Mouse (Mus musculus) kidney, adult 2 months (tissue): ENCODE data around the gene Mycbpap. TPM values are rescaled to one million over a fixed set of nuclear protein-coding genes. Genes with fewer than 3 reads are reported as not detected.

Experiments
- DNase-seq: peaks from one replicate; pipeline ENCODE4 v3.0.0; 2021
- H3K27ac ChIP-seq: fragments of 200-500 bp; 2 replicates; pipeline ENCODE4 v1.5.1; 2012; ENCODE audit warnings: low read depth, low read length, control low read depth, inconsistent platforms; ENCODE audit not compliant: insufficient read depth
- H3K27me3 ChIP-seq: fragments of 200-500 bp; replicated peaks from 2 replicates; pipeline ENCODE4 v1.6.1; 2012; ENCODE audit warnings: mild to moderate bottlenecking, moderate library complexity, low read length, inconsistent platforms; ENCODE audit not compliant: control insufficient read depth, insufficient read depth
- H3K36me3 ChIP-seq: fragments of 200-500 bp; 2 replicates; pipeline ENCODE4 v1.6.1; 2012; ENCODE audit warnings: mild to moderate bottlenecking, moderate library complexity, low read length, inconsistent platforms; ENCODE audit not compliant: control insufficient read depth, insufficient read depth
- H3K4me1 ChIP-seq: fragments of 200-500 bp; 2 replicates; pipeline ENCODE4 v1.6.1; 2011; ENCODE audit warnings: low read length; ENCODE audit not compliant: control insufficient read depth, insufficient read depth
- H3K4me3 ChIP-seq: fragments of 200-500 bp; 2 replicates; pipeline ENCODE4 v1.5.1; 2011; ENCODE audit warnings: mild to moderate bottlenecking, low read depth, low read length, control low read depth; ENCODE audit not compliant: insufficient read depth
- CTCF ChIP-seq: fragments of 200-500 bp; conservative IDR thresholded peaks from 2 replicates; pipeline ENCODE4 v1.5.1; 2011; ENCODE audit warnings: low read depth, mild to moderate bottlenecking, control low read depth, low read length, moderate library complexity, mixed read lengths; ENCODE audit not compliant: insufficient read depth, insufficient read length
- POLR2A ChIP-seq: fragments of 200-500 bp; IDR thresholded peaks from one replicate; pipeline ENCODE4 v1.6.1; 2011; ENCODE audit warnings: low read depth, low read length, control low read depth
- WGBS: fragments of 180-500 bp; shearing (Covaris S2); methylation state at CpG from one replicate; pipeline ENCODE4 v1.1.7; 2018; 5-methylcytosine and 5-hydroxymethylcytosine counted together
- polyA plus RNA-seq: library from polyadenylated mRNA; depleted of rRNA; stranded (reverse); fragments of >200 nt; gene quantifications from 2 replicates; pipeline ENCODE4 v1.2.3, GENCODE M21; 2012

The Mycbpap gene
- polyA plus RNA-seq, 1 experiment = 5.0 TPM

- TF ChIP-seq CTCF (no peak), POLR2A (no peak)
- 93% methylated on average over 6 of the region's 6 CpGs for WGBS
- Histone ChIP-seq H3K4me3 (no peak overlapping the region), H3K36me3 (no peaks in the 10 kb centered on the region), H3K27me3 (no peaks in the 10 kb centered on the region), H3K27ac (no peak overlapping the region), H3K4me1 (no peaks in the 10 kb centered on the region)
- DNase-seq = no peak
Measured at GRCm38 (mm10) chr11:94547271-94547670, 25.7 kb upstream of the Mycbpap start.

- Histone ChIP-seq H3K36me3 (no peaks in the 10 kb centered on the region), H3K4me3 (no peak overlapping the region), H3K4me1 (no peaks in the 10 kb centered on the region), H3K27me3 (no peaks in the 10 kb centered on the region), H3K27ac (no peak overlapping the region)
- WGBS = 95% methylated on average over 5 of the region's 5 CpGs
- TF ChIP-seq CTCF (no peak), POLR2A (no peak)
- no peak for DNase-seq
Measured at GRCm38 (mm10) chr11:94546381-94546780, 24.8 kb upstream of the Mycbpap start.

- Histone ChIP-seq H3K4me1 (no peaks in the 10 kb centered on the region), H3K4me3 (no peak overlapping the region), H3K27me3 (no peaks in the 10 kb centered on the region), H3K27ac (no peak overlapping the region), H3K36me3 (no peaks in the 10 kb centered on the region)
- DNase-seq = no peak
- 66% methylated on average over 18 of the region's 18 CpGs for WGBS
- no peak for TF ChIP-seq POLR2A
- no peak for TF ChIP-seq CTCF
Measured at GRCm38 (mm10) chr11:94544422-94544821, 22.9 kb upstream of the Mycbpap start.

GRCm38 (mm10) chr11:94543932-94544331, 22.4 kb upstream of the Mycbpap start:
- H3K4me3 ChIP-seq = no peak overlapping the region
- H3K4me1 ChIP-seq = no peaks in the 10 kb centered on the region
- 7% methylated on average over 9 of the region's 9 CpGs for WGBS
- TF ChIP-seq POLR2A = no peak
- TF ChIP-seq CTCF = peak; percentile 99
- no peak overlapping the region for H3K27ac ChIP-seq
- DNase-seq = peak; percentile 96
- no peaks in the 10 kb centered on the region for H3K36me3 ChIP-seq
- H3K27me3 ChIP-seq = no peaks in the 10 kb centered on the region

DNA sequence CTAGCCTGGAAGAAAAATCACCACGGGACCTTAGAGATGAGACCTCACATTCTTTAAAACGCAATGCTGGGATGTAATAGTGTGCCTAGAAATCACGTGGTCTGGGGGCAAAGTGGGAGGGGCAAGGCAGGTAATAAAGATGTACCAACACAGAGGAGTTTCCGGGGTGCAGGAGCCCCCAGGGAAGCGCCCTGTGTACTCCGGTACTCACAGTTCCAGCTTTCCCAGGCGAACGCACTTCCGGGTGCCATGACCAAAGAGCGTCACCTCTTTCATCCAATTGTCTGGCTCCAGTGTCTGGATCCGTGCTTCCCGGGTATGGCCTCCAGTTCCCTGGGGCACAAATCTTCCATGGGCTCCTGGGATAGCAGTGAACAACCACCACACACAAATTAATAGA, 21.8 kb upstream of the Mycbpap start:
- H3K4me1 ChIP-seq = no peaks in the 10 kb centered on the region
- no peak for TF ChIP-seq CTCF
- TF ChIP-seq POLR2A = no peak
- no peaks in the 10 kb centered on the region for H3K27me3 ChIP-seq
- H3K36me3 ChIP-seq = no peaks in the 10 kb centered on the region
- WGBS = 87% methylated on average over 12 of the region's 12 CpGs
- no peak overlapping the region for H3K27ac ChIP-seq
- DNase-seq = no peak
- no peak overlapping the region for H3K4me3 ChIP-seq

DNA sequence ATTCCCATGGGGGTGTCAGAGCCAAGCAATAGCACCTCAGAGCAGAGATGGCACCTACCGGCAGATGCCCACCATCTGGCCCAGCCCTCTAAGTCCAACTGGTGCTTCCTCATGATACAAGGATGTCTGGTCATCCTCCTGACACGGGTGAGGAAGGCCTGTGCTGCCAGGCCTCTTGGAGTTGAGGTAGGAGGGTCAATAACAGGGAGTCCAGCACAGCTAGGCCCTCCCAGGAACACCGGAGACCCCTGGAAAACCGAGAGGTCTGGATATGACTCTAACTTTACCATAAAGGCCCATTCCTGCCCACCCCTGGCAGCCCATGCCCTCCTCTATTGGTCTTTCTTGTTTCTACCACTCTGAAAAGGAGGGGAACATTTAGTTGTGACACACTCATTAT, 20.9 kb upstream of the Mycbpap start:
- Histone ChIP-seq H3K4me1 (no peaks in the 10 kb centered on the region), H3K4me3 (no peak overlapping the region), H3K36me3 (no peaks in the 10 kb centered on the region), H3K27ac (no peak overlapping the region), H3K27me3 (no peaks in the 10 kb centered on the region)
- no peak for DNase-seq
- TF ChIP-seq POLR2A = no peak
- no peak for TF ChIP-seq CTCF
- WGBS = 93% methylated on average over 4 of the region's 4 CpGs

DNA sequence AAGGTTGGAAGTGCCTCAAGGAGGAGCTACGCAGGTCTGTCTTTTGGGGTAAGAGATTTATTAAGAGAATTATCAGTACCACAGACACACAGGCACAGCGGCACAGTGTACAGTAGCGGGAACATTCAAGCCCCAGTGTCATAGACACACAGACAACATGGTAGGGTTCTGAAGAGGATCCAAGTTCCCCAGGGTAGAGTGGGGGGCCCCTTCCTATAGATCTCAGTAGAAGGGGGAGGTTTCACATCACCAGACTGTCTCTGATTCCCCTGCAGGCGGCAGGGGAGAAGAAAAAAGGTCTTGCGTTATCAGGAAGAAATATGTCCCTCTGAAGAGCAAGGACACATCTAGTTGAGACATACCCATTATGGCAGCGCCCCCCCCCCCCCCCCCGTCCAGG, 18.2 kb upstream of the Mycbpap start:
- Histone ChIP-seq H3K27me3 (no peaks in the 10 kb centered on the region), H3K4me3 (no peak overlapping the region), H3K36me3 (no peaks in the 10 kb centered on the region), H3K27ac (no peak overlapping the region), H3K4me1 (no peaks in the 10 kb centered on the region)
- DNase-seq = no peak
- 87% methylated on average over 7 of the region's 7 CpGs for WGBS
- TF ChIP-seq CTCF (no peak), POLR2A (no peak)

DNA sequence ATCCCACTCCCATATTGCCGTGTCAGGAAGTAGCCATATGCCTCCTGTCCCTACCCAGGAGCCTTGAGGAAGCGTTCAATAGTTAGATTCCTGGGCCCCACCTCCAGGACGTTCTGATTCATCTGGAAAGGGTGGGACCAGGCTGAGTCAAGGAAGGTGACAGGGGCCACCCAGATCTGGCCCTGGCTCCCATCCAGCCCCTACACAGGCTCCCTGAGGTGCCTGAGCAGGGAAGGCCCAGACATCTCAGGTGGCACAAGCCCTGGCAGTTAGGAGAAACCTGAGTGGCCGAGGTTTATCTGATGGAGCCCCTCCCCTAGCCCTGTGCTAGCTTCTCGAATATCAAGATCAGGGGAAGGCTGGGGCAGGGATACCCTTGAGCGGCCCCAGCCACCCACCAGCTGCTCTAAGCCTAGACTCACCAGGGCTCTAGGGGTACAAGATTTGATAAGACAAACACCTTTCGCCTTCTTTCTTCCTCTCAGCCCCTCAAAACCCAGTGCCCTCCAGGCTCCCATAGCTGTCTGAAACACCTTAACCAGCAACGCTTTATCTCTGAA, 17.3 kb upstream of the Mycbpap start:
- Histone ChIP-seq H3K27ac (no peak overlapping the region), H3K27me3 (no peaks in the 10 kb centered on the region), H3K4me1 (no peaks in the 10 kb centered on the region), H3K36me3 (no peaks in the 10 kb centered on the region), H3K4me3 (no peak overlapping the region)
- no peak for TF ChIP-seq POLR2A
- TF ChIP-seq CTCF = no peak
- WGBS = 74% methylated on average over 8 of the region's 8 CpGs
- DNase-seq = no peak
